9 mouse cellular contexts compared by ENCODE assay signal in genomic region chr13:102745270-102745600, GRCm38 (mm10). TPM values are rescaled to one million over a fixed set of nuclear protein-coding genes. Genes with fewer than 3 reads are reported as not detected.
DNase-seq lines count a peak whose midpoint lies in the region; ATAC-seq lines count a peak whose summit lies in the region.
"Had no signal": no experiment of that assay in that cellular context is flagged by ENCODE, and none has a peak within 500 bp of the region (broad histone marks: within the 10 kb centered on the region; RNA-seq: fewer than 3 reads in every experiment).

No protein-coding gene starts in this region.

- H3K9me3 ChIP-seq in heart, embryonic 15.5 days (replicated peaks): no peaks in the 10 kb centered on the region
- H3K9me3 ChIP-seq in neural tube, embryonic 15.5 days (replicated peaks): no peaks in the 10 kb centered on the region

- WGBS in heart, embryonic 15.5 days: 95% methylated on average over 3 of the region's 3 CpGs
- 97% methylated on average over 3 of the region's 3 CpGs for WGBS in neural tube, embryonic 15.5 days
- WGBS in macrophage (ENCODE audit: missing documents): 100% methylated on average over 3 of the region's 3 CpGs

- H3K9ac ChIP-seq in heart, embryonic 15.5 days: 0 out of 2 replicates have a peak overlapping the region, but pooled peaks have one; percentile 19
- H3K9ac ChIP-seq in neural tube, embryonic 15.5 days (replicated peaks): no peak overlapping the region
- H3K9ac ChIP-seq: liver, embryonic 14.5 days had no signal

- H3K36me3 ChIP-seq in heart, embryonic 15.5 days: peaks cover 54% of the 10 kb centered on the region
- peaks cover 3% of the 10 kb centered on the region; the same call in 1 of the 2 replicates for H3K36me3 ChIP-seq in neural tube, embryonic 15.5 days
- H3K36me3 ChIP-seq in macrophage (ENCODE audit: inconsistent target): peaks cover 35% of the 10 kb centered on the region

- H3K4me1 ChIP-seq in heart, embryonic 15.5 days (replicated peaks): no peaks in the 10 kb centered on the region
- H3K4me1 ChIP-seq in neural tube, embryonic 15.5 days: no peaks in the 10 kb centered on the region; the same call in 1 of the 2 replicates

- no peak for DNase-seq in heart, adult 18-20 months
- peak; percentile 11 for DNase-seq in neural tube, embryonic 10.5 days (ENCODE audit: extremely low spot score, low spot score)
- no peak for DNase-seq in urinary bladder, postnatal 25 days (ENCODE audit: low spot score)
- no peak for DNase-seq in right cerebral cortex, postnatal 4 days
- DNase-seq: kidney, adult 11 months had no signal

- no peak overlapping the region for H3K4me2 ChIP-seq in heart, embryonic 15.5 days
- H3K4me2 ChIP-seq in neural tube, embryonic 15.5 days: no peak overlapping the region

- no peaks in the 10 kb centered on the region for H3K27me3 ChIP-seq in heart, embryonic 15.5 days
- H3K27me3 ChIP-seq in neural tube, embryonic 15.5 days (replicated peaks): no peaks in the 10 kb centered on the region

- H3K4me3 ChIP-seq in heart, embryonic 15.5 days: no peak overlapping the region
- no peak overlapping the region for H3K4me3 ChIP-seq in neural tube, embryonic 15.5 days (replicated peaks)
- no peak overlapping the region for H3K4me3 ChIP-seq in macrophage (ENCODE audit: inconsistent target)

- ATAC-seq in heart, embryonic 15.5 days (replicated peaks; ENCODE audit: insufficient number of reproducible peaks, insufficient read depth, low FRiP score, low read depth): no peak
- ATAC-seq in neural tube, embryonic 15.5 days (ENCODE audit: low FRiP score): no peak

- H3K27ac ChIP-seq in heart, embryonic 15.5 days: no peak overlapping the region
- no peak overlapping the region for H3K27ac ChIP-seq in neural tube, embryonic 15.5 days (replicated peaks)
- H3K27ac ChIP-seq in macrophage: peak overlapping the region; percentile 39
- H3K27ac ChIP-seq: liver, embryonic 14.5 days had no signal

- no peaks in the 10 kb centered on the region; the same call in 1 of the 2 replicates for H3K79me2 ChIP-seq in macrophage (ENCODE audit: inconsistent target)

RNA-seq across cellular contexts. Expression of gene Cd180, which starts 51.9 kb away (rescaled TPM):
- polyA plus RNA-seq in heart, embryonic 15.5 days (2015; fragmentation: Nextera tagmentation; extraction: Ambion mirVana): 0.24 and 0.53 TPM in 2 replicates
- 1 to 10 TPM in 1 of 2 experiments, under 1 TPM in 1; 0.57 to 2.2 TPM for total RNA-seq in heart, adult 18-20 months (2021)
- polyA plus RNA-seq in neural tube, embryonic 15.5 days (2015; fragmentation: Nextera tagmentation; extraction: Ambion mirVana): 0.77 and 0.87 TPM in 2 replicates
- total RNA-seq in macrophage (2018; cell fraction: chromatin; rRNA removed): 1,000 to 10,000 TPM in 1 of 26 experiments, 100 to 1,000 TPM in 25; 201 to 1,028 (median 508) TPM
- 100 to 1,000 TPM; 376 to 879 (median 604) TPM for total RNA-seq in macrophage (2018; cell fraction: cytosol; rRNA removed)
- total RNA-seq in macrophage (2018; cell fraction: nucleus; rRNA removed): 1,000 to 10,000 TPM in 4 of 26 experiments, 100 to 1,000 TPM in 22; 480 to 1,145 (median 738) TPM
- polyA plus RNA-seq in macrophage (2018): 303 to 726 TPM (median 382 TPM) in 3 replicates

Comparison
In these comparisons a context has a peak if more than half of its experiments do, and no peak if none do; other contexts are left out.
1. RNA of gene Cd180, which starts 51.9 kb away (polyA plus RNA-seq): 303 to 726 TPM in macrophage; 0.77 to 0.87 TPM in neural tube, embryonic 15.5 days and 0.24 to 0.53 TPM in heart, embryonic 15.5 days; every median in the first group is over 100 times any median in the second.